Mouse (Mus musculus) embryonic facial prominence, embryonic 14.5 days (tissue): ENCODE data around the gene Als2. TPM values are rescaled to one million over a fixed set of nuclear protein-coding genes. Genes with fewer than 3 reads are reported as not detected.

Experiments
- ATAC-seq: fragments of 200-750 bp; cut with Nextera tagmentation; 2 replicates; pipeline ENCODE4 v1.8.0; 2017; ENCODE audit warnings: low read depth, moderate number of reproducible peaks, moderate TSS enrichment
- DNase-seq: peaks from one replicate; pipeline ENCODE4 v3.0.0-alpha.2; 2015; ENCODE audit warnings: low spot score
- H3K27ac ChIP-seq: fragments of 300-500 bp; sonication (generic); replicated peaks from 2 replicates; pipeline ENCODE4 v1.5.1; 2014; ENCODE audit warnings: low read depth, mild to moderate bottlenecking, low read length, moderate library complexity
- H3K27me3 ChIP-seq: fragments of 300-500 bp; sonication (generic); replicated peaks from 2 replicates; pipeline ENCODE4 v1.6.1; 2014; ENCODE audit warnings: low read length; ENCODE audit not compliant: control insufficient read depth, insufficient read depth
- H3K36me3 ChIP-seq: fragments of 300-500 bp; sonication (generic); 2 replicates; pipeline ENCODE4 v1.6.1; 2014; ENCODE audit warnings: low read length, mixed read lengths; ENCODE audit not compliant: control insufficient read depth, insufficient read depth
- H3K4me1 ChIP-seq: fragments of 300-500 bp; sonication (generic); 2 replicates; pipeline ENCODE4 v1.6.1; 2014; ENCODE audit warnings: antibody characterized with exemption, low read length; ENCODE audit not compliant: control insufficient read depth, insufficient read depth
- H3K4me2 ChIP-seq: fragments of 300-500 bp; sonication (generic); 2 replicates; pipeline ENCODE4 v1.6.1; 2014; ENCODE audit warnings: low read depth, mild to moderate bottlenecking, low read length, moderate library complexity, mixed read lengths
- H3K4me3 ChIP-seq: fragments of 300-500 bp; sonication (generic); 2 replicates; pipeline ENCODE4 v1.5.1; 2014; ENCODE audit warnings: low read depth, mild to moderate bottlenecking, low read length
- H3K9ac ChIP-seq: fragments of 300-500 bp; sonication (generic); 2 replicates; pipeline ENCODE4 v1.6.1; 2014; ENCODE audit warnings: low read depth, mild to moderate bottlenecking, low read length, moderate library complexity, mixed read lengths
- H3K9me3 ChIP-seq: fragments of 300-500 bp; sonication (generic); 2 replicates; pipeline ENCODE4 v1.6.1; 2016; ENCODE audit warnings: low read length; ENCODE audit not compliant: control insufficient read depth
- WGBS: fragments of 180-500 bp; shearing (Covaris S2); extraction: QIAGEN DNeasy Blood & Tissue Kit; methylation state at CpG from one replicate; pipeline ENCODE4 v1.1.7; 2014; 5-methylcytosine and 5-hydroxymethylcytosine counted together
- polyA plus RNA-seq: library from polyadenylated mRNA; unstranded; fragments of >200 nt; fragmentation: Nextera tagmentation; extraction: Ambion mirVana; gene quantifications from 2 replicates; pipeline ENCODE4 v1.2.1, GENCODE M21; 2014

Gene Als2
- polyA plus RNA-seq, 1 experiment from 2014 or later = 9.3 TPM

DNA sequence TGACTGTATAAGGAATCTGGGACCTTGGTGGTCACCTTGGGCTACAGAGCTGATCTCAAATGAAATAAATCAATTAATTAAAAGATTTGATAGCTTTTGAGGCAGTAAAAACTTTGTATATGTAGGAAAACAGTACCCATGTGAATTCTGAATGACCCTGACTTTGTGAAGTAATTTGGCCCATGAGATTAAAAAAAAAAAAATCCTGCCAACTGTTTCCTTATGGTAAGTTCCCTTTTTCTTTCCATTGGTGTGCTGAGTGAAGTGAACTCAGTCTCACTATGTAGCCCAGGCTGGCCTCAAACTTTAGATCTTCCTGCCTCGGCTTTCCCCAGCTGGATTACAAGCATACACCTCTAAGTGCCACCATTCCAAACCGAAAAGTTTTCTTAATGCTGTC lies 54.7 kb downstream of the Als2 start:
- 93% methylated on average over 2 of the region's 2 CpGs for WGBS
- Histone ChIP-seq H3K4me3 (no peak overlapping the region), H3K27me3 (no peaks in the 10 kb centered on the region), H3K27ac (no peak overlapping the region), H3K9ac (no peak overlapping the region), H3K36me3 (peaks cover 60% of the 10 kb centered on the region), H3K4me1 (no peaks in the 10 kb centered on the region), H3K9me3 (no peaks in the 10 kb centered on the region), H3K4me2 (no peak overlapping the region)
- no peak for ATAC-seq
- no peak for DNase-seq

DNA sequence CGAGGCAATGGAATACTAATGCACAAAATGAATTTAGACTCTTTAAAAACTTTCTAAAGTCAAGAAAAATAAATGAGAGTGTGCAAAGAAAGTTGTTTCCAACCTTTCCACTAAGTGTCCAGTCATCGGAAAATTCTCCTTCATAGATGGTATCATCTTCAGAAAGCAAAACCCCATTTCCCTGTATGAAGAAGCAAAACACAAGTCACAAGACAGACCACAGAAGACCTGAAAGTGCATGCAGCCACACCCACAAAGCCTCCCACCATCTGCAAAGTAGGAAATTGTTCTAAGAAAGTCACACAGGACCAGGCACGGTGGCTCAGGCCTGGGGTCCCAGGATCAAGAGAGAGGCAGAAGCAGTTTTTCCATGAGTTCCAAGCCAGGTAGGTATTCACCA lies 57.0 kb downstream of the Als2 start:
- 83% methylated on average over 3 of the region's 3 CpGs for WGBS
- peaks cover 60% of the 10 kb centered on the region for H3K36me3 ChIP-seq
- no peak for ATAC-seq

DNA sequence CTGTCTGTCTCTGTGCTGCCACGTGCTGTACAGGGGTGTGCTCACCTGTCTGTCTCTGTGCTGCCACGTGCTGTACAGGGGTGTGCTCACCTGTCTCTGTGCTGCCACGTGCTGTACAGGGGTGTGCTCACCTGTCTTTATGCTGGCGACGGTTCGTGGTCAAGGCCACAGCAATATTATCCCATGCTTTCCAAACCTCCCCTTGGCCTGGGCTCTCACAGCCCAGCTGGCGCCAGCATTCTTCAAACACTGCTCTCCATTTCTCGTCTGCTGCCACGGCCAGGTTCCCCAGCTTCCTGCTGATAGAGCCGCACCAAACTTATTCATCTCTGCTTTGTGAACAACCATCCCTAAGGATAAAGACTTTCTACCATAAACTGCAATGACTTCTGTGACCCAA lies 58.6 kb downstream of the Als2 start:
- Histone ChIP-seq H3K27ac (no peak overlapping the region), H3K27me3 (no peaks in the 10 kb centered on the region), H3K9me3 (no peaks in the 10 kb centered on the region), H3K9ac (no peak overlapping the region), H3K4me1 (no peaks in the 10 kb centered on the region), H3K4me2 (no peak overlapping the region), H3K4me3 (no peak overlapping the region), H3K36me3 (peaks cover 53% of the 10 kb centered on the region)
- ATAC-seq (no peak), DNase-seq (no peak)
- WGBS = 94% methylated on average over 10 of the region's 10 CpGs

More for the DNA sequence above, 57.0 kb downstream of the Als2 start:
- Histone ChIP-seq H3K4me2 (no peak overlapping the region), H3K4me3 (no peak overlapping the region), H3K27me3 (no peaks in the 10 kb centered on the region), H3K9ac (no peak overlapping the region), H3K9me3 (no peaks in the 10 kb centered on the region), H3K27ac (no peak overlapping the region), H3K4me1 (no peaks in the 10 kb centered on the region)
- no peak for DNase-seq

DNA sequence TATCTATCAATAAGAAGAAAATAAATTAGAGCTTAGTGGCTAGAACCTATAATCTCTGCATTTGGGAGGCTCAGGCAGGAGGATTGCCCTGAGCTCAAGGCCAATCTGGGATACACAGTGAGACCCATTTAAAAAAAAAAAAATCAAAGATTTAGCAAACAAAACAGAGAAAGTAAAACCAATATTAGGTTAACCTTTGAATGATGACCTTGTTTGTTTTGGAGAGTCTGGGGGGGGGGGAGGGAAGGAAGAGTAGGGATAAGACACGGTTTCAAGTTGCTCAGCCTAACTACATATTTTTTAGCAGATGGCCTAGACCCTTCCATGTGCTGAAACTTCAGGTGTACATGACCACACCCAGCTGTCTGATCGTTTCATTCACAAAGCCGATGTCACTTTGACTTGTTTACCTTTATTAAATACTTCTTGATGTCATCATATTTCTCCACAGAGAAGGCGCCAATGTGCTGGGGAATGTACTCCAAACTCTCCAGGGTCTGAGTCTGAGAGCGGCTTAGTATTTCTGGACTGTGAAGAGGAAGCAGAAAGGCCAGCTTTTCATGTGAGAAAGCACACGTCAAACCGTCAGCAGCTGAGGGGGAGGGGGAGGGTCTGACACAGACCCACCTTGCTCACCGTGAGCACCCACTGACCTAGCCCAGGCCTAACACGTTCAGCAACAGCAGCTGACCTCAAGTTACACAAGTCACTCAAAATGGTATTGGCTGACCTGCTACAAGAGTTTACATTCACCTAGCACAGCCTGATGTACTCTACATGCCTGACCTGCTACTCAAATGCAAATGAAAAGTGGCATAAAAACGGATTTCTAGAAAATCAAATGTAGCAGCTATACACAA lies 62.3 kb downstream of the Als2 start:
- DNase-seq = no peak
- 62% methylated on average over 10 of the region's 10 CpGs for WGBS
- Histone ChIP-seq H3K27ac (no peak overlapping the region), H3K36me3 (peaks cover 52% of the 10 kb centered on the region), H3K4me3 (no peak overlapping the region), H3K9ac (no peak overlapping the region), H3K4me1 (no peaks in the 10 kb centered on the region), H3K27me3 (no peaks in the 10 kb centered on the region), H3K4me2 (no peak overlapping the region), H3K9me3 (no peaks in the 10 kb centered on the region)
- ATAC-seq = no peak

DNA sequence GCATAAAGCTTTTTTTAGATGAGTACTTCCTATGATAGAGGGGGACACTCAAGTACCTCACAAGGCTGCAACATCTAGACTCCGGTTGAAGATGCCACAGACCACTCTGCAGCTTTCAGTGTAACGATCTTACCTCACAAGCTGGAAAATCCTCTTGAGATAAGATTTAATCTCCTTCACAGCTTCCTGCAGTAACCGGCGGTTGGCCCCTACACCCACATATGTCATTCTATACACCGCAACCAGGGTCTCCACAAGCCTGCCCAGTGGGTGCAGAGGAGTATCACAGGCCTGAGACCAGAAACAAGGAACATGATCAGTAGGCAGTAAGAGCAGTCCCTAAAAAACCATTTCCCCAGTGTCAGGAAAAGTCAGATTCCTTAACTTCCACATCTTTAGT lies 64.0 kb downstream of the Als2 start:
- H3K36me3 ChIP-seq = peaks cover 57% of the 10 kb centered on the region
- WGBS = 79% methylated on average over 5 of the region's 5 CpGs
- no peak for ATAC-seq

DNA sequence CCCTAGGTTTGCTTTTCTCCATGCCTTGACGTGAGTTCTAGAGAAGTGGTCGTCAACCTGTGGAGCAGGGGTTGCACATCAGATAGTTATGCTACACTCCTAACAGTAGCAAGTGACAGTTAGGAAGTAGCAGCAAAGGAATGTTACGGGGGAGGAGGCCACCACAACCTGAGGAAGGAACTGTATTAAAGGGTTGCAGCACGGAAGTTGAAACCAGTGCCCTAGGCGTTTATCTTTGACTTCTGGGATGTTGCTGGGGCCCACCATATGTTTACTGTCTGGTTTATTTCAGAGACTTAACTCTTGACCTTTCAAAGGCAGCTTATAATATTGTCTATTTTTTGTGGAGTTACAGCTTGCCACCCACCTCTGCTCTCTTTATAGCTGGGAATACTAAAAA lies 65.2 kb downstream of the Als2 start:
- Histone ChIP-seq H3K36me3 (peaks cover 57% of the 10 kb centered on the region), H3K4me1 (no peaks in the 10 kb centered on the region), H3K9me3 (no peaks in the 10 kb centered on the region), H3K27ac (no peak overlapping the region), H3K9ac (no peak overlapping the region), H3K27me3 (no peaks in the 10 kb centered on the region), H3K4me2 (no peak overlapping the region), H3K4me3 (no peak overlapping the region)
- no peak for ATAC-seq
- 47% methylated on average over 5 of the region's 5 CpGs for WGBS
- no peak for DNase-seq

More for the DNA sequence above, 64.0 kb downstream of the Als2 start:
- Histone ChIP-seq H3K9ac (no peak overlapping the region), H3K4me2 (no peak overlapping the region), H3K27ac (no peak overlapping the region), H3K27me3 (no peaks in the 10 kb centered on the region), H3K4me1 (no peaks in the 10 kb centered on the region), H3K4me3 (no peak overlapping the region), H3K9me3 (no peaks in the 10 kb centered on the region)
- DNase-seq = no peak

DNA sequence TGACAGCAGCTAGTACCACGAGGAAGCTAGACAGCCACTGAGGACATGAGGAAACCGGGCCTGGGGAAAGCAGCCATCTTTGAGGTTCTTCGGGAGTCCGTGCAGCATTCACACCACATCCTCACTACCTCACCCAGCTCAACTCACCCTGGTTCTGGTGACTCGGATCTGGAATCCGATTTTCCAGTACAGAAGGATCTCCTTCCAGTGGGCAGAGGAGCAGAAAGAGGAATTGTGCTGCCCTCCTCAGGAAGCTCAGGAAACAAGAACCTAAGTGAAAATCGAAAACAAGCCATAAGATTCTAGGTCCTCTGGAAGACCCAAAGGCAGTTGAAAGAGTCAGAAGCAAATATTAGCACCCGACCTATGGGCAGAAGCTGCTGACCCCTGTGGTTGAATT lies 66.7 kb downstream of the Als2 start:
- Histone ChIP-seq H3K27me3 (no peaks in the 10 kb centered on the region), H3K27ac (no peak overlapping the region), H3K9ac (no peak overlapping the region), H3K4me3 (no peak overlapping the region), H3K4me1 (no peaks in the 10 kb centered on the region), H3K36me3 (peaks cover 68% of the 10 kb centered on the region), H3K4me2 (no peak overlapping the region), H3K9me3 (no peaks in the 10 kb centered on the region)
- WGBS = 74% methylated on average over 8 of the region's 8 CpGs
- ATAC-seq (no peak), DNase-seq (no peak)

DNA sequence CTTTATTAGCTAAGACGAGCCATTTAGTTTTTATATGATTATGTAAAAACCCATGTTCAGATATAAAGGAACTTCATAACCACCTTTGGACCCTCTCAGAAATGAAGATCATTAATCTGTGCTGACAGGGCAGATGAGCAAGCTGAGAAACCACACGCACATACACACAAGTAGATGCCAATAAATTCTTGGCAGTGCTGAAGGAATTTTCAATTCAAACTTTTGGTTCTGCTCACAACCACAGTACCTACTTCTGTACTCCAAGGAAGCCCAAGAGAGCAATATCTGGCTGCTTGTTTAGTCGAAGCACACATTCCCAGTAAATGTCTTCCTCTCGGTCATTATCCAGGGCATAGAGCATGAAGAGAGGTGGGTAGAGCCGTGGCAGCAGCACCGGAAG lies 67.4 kb downstream of the Als2 start:
- Histone ChIP-seq H3K27ac (no peak overlapping the region), H3K27me3 (no peaks in the 10 kb centered on the region), H3K36me3 (peaks cover 64% of the 10 kb centered on the region), H3K9ac (no peak overlapping the region), H3K4me3 (no peak overlapping the region), H3K4me1 (no peaks in the 10 kb centered on the region), H3K4me2 (no peak overlapping the region), H3K9me3 (no peaks in the 10 kb centered on the region)
- ATAC-seq (no peak), DNase-seq (no peak)
- 74% methylated on average over 6 of the region's 6 CpGs for WGBS

DNA sequence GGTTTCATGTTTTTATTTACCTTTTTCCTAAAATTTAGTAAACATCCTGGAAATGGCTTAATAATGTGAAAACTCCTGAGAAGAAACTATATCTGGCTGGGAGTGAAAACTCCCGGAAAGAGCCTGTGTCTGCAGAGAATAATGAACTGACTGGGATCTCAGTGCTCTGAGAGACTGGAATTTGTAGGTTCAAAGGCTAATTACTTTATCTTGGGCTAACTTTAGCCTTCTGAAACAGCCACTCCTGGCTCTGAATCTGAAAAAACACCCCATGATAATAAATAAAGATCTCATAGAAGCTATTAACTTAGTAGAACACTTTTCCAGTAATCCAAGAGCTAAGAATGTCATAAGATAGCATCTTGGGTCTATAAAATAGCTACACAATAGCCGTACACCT lies 68.5 kb downstream of the Als2 start:
- WGBS = 72% methylated on average over 2 of the region's 2 CpGs
- Histone ChIP-seq H3K4me1 (no peaks in the 10 kb centered on the region), H3K9me3 (no peaks in the 10 kb centered on the region), H3K27me3 (no peaks in the 10 kb centered on the region), H3K27ac (no peak overlapping the region), H3K4me3 (no peak overlapping the region), H3K9ac (no peak overlapping the region), H3K36me3 (peaks cover 62% of the 10 kb centered on the region), H3K4me2 (no peak overlapping the region)
- ATAC-seq = no peak
- no peak for DNase-seq
